Mouse (Mus musculus): Measurements from ENCODE around the gene Nme7. TPM values are rescaled to one million over a fixed set of nuclear protein-coding genes. Genes with fewer than 3 reads are reported as not detected.

Nme7 gene
- polyA plus RNA-seq, 1 experiment from 2014 or later = 43.7 TPM

DNA sequence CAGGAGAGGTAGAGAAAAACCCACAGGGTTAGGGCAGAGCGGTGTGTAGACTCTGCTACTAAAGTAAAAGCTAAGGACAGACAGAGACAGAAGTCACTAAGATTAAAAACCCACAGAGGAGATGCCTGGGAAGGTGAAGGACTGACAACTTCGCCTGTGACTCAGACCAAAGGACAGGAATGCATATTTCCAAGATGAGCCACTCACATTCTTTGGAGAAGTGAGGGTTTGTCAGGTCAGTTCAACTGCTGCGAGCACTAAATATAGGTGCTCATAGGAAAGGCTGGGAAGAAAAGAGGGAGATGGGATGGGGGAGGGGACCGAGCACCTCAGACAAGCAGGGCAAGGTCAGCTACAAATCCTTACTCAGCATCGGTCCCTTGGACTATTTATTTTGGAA, 147.4 kb downstream of the Nme7 start:
- Histone ChIP-seq H3K9me3 (replicated peaks) (no peaks in the 10 kb centered on the region), H3K27me3 (peaks cover 15% of the 10 kb centered on the region), H3K9ac (no peak overlapping the region), H3K27ac (replicated peaks) (no peak overlapping the region), H3K4me3 (replicated peaks) (no peak overlapping the region), H3K4me1 (peaks cover 7% of the 10 kb centered on the region; the same call in 1 of the 2 replicates), H3K4me2 (replicated peaks) (no peak overlapping the region), H3K36me3 (no peaks in the 10 kb centered on the region)
- WGBS = 83% methylated on average over 5 of the region's 5 CpGs
- no peak for ATAC-seq (ENCODE audit: insufficient number of reproducible peaks, low FRiP score, low TSS enrichment, low read depth)

DNA sequence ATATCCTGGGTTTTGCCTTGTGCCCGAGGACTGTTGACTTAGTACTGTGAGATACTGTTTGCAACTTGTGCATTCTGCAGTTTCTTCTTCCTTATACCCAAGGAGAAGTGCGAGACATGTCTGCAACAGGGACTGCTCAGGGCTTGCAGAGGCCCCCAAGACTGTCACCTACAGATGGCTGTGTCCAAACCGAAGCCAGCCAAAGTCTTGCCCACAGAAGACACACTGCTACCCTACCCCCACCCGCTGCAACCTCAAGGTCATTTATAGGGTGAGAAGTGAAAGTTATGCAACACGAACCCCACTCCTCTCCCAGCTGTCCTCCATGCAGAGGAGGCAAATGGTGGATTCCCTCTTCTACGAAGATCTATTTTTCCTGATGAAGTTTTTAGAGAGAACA, 148.7 kb downstream of the Nme7 start:
- Histone ChIP-seq H3K4me3 (replicated peaks) (no peak overlapping the region), H3K36me3 (no peaks in the 10 kb centered on the region), H3K4me1 (peaks cover 17% of the 10 kb centered on the region), H3K4me2 (replicated peaks) (no peak overlapping the region), H3K27me3 (peaks cover 27% of the 10 kb centered on the region), H3K9ac (no peak overlapping the region), H3K27ac (replicated peaks) (no peak overlapping the region), H3K9me3 (replicated peaks) (no peaks in the 10 kb centered on the region)
- no peak for ATAC-seq (ENCODE audit: insufficient number of reproducible peaks, low FRiP score, low TSS enrichment, low read depth)
- WGBS = 82% methylated on average over 6 of the region's 6 CpGs

DNA sequence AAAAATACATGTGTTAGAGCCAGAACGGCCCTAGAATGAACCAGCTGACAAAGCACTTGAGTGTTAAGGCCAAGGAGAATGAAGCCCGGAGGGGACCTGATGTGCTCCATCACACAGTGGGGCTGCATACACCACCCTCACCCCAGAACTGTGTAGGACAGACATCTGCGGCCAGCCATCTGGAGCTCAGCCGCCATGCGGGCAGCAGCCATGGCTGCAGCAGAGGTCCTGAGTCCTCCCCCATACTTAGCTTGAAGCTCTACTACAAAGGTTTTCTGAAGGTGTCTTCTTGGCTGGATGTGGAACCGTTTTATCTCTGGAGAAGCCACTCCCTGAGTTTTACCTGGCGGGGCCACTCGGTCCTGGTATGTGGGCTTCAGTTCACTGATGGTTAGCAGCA, 149.2 kb downstream of the Nme7 start:
- H3K36me3 ChIP-seq = no peaks in the 10 kb centered on the region
- peaks cover 20% of the 10 kb centered on the region for H3K4me1 ChIP-seq
- H3K27ac ChIP-seq (replicated peaks) = no peak overlapping the region
- peaks cover 29% of the 10 kb centered on the region for H3K27me3 ChIP-seq
- H3K4me3 ChIP-seq (replicated peaks) = no peak overlapping the region
- ATAC-seq (ENCODE audit: insufficient number of reproducible peaks, low FRiP score, low TSS enrichment, low read depth) = no peak
- no peaks in the 10 kb centered on the region for H3K9me3 ChIP-seq (replicated peaks)
- 95% methylated on average over 8 of the region's 8 CpGs for WGBS
- no peak overlapping the region for H3K9ac ChIP-seq
- no peak overlapping the region for H3K4me2 ChIP-seq (replicated peaks)

DNA sequence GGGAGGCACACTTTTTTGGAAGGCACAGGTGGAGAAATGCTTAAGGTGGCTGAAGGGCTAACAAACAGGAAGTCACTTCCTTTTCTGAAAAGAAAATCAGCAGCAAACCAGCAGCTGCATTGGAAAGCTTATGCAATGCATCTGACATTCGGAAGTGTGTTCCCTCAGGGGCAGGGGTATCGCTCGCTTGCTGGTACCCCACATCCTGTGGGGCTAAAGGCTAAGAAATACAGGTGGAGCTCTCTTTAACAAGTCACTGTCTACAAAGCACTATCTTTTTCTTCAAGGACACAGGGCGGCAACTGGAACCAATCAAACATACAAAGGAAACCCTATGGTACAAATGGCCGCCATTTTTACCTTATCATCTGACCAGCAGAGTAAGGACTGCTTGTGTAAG, 149.8 kb downstream of the Nme7 start:
- H3K4me2 ChIP-seq (replicated peaks) = no peak overlapping the region

DNA sequence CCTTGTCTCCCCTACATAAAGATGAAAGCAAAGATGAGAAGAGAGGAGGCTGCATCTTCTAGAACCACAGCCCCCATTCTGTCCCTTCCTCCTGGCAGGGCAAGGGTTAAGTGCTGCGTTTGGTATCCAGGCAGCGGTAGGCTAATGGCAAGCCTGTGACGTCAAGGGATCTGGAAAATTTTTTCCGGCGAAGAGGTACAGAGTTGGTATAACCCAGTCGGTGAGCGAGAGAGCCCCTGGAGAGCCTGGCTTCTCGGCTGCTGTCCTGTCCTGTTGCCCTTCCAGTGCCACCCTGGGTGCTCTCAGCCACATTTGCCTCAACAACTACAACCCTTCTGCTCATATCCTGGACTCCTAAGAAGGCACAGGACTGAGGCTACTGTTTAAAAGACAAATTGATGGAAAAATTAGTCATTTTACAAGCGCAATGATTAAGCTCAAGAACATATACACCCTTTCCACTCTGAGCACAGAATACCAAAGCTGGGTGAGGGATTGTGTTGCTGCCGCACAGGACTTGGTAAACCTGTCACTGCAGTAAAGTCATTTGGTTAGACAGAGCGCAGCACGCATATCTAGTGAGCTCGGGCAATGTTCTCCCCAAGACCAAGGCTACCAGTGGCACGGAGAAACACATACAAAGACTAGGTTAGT, 151.0 kb downstream of the Nme7 start:
- Histone ChIP-seq H3K4me2 (replicated peaks) (peak overlapping the region; percentile 32), H3K9ac (no peak overlapping the region), H3K9me3 (replicated peaks) (no peaks in the 10 kb centered on the region), H3K4me1 (peaks cover 28% of the 10 kb centered on the region), H3K4me3 (replicated peaks) (peak overlapping the region; percentile 21), H3K27ac (replicated peaks) (no peak overlapping the region), H3K27me3 (peaks cover 45% of the 10 kb centered on the region), H3K36me3 (no peaks in the 10 kb centered on the region)
- no peak for ATAC-seq (ENCODE audit: insufficient number of reproducible peaks, low FRiP score, low TSS enrichment, low read depth)
- 32% methylated on average over 14 of the region's 14 CpGs for WGBS

More for the DNA sequence above, 149.8 kb downstream of the Nme7 start:
- Histone ChIP-seq H3K27ac (replicated peaks) (no peak overlapping the region), H3K9me3 (replicated peaks) (no peaks in the 10 kb centered on the region), H3K4me3 (replicated peaks) (no peak overlapping the region), H3K9ac (no peak overlapping the region), H3K36me3 (no peaks in the 10 kb centered on the region), H3K27me3 (peaks cover 35% of the 10 kb centered on the region), H3K4me1 (peaks cover 26% of the 10 kb centered on the region)
- ATAC-seq (ENCODE audit: insufficient number of reproducible peaks, low FRiP score, low TSS enrichment, low read depth) = no peak
- WGBS = 68% methylated on average over 5 of the region's 5 CpGs

DNA sequence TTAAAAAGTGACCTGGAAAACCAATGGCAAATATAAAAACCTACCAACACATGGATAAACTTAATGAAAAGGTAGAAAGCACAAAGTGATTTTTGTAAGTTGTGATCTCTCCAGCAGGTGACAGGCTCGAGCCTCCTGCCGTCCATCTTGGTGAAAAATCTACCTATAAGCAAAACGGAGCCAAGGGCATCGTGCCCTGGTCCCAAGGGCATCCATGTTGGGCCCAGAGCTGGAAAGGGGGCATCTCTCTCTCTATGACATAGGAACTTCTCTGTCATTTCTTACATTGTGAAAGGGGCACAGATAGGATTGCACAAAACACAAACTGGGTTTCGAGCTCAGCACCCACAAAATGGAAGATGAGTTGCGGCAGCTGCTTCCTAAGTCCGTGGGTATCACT, 151.7 kb downstream of the Nme7 start:
- no peak overlapping the region for H3K27ac ChIP-seq (replicated peaks)
- peak overlapping the region; percentile 92 for H3K4me2 ChIP-seq (replicated peaks)
- no peak overlapping the region for H3K9ac ChIP-seq
- H3K4me1 ChIP-seq = peaks cover 28% of the 10 kb centered on the region
- H3K4me3 ChIP-seq (replicated peaks) = peak overlapping the region; percentile 71
- ATAC-seq (ENCODE audit: insufficient number of reproducible peaks, low FRiP score, low TSS enrichment, low read depth) = no peak
- peaks cover 49% of the 10 kb centered on the region for H3K27me3 ChIP-seq
- H3K9me3 ChIP-seq (replicated peaks) = no peaks in the 10 kb centered on the region
- no peaks in the 10 kb centered on the region for H3K36me3 ChIP-seq
- 63% methylated on average over 7 of the region's 7 CpGs for WGBS

DNA sequence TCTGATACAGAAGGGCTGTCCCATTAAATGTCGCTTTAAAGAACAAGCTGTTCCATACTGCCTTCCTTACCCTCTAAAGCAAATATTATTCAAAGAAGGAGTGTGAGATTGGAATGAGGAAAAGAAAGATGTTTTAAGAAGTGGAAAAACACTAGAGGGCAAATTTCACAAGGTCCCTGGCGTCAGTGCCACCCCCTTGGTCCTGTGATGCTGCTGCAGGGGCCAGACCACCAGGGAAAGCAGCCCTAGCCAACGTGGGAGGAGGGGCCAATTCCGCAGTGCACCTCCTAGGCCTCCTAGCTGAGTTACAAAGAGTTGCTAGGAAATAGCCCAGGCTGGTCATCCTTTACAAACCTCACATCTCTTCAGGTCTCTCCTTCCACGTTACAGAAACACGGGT, 152.1 kb downstream of the Nme7 start:
- no peaks in the 10 kb centered on the region for H3K9me3 ChIP-seq (replicated peaks)
- no peak overlapping the region for H3K9ac ChIP-seq
- H3K4me1 ChIP-seq = peaks cover 28% of the 10 kb centered on the region
- H3K4me3 ChIP-seq (replicated peaks) = peak overlapping the region; percentile 71
- ATAC-seq (ENCODE audit: insufficient number of reproducible peaks, low FRiP score, low TSS enrichment, low read depth) = no peak
- peak overlapping the region; percentile 92 for H3K4me2 ChIP-seq (replicated peaks)
- H3K27me3 ChIP-seq = peaks cover 51% of the 10 kb centered on the region
- 28% methylated on average over 6 of the region's 6 CpGs for WGBS
- no peaks in the 10 kb centered on the region for H3K36me3 ChIP-seq
- no peak overlapping the region for H3K27ac ChIP-seq (replicated peaks)

DNA sequence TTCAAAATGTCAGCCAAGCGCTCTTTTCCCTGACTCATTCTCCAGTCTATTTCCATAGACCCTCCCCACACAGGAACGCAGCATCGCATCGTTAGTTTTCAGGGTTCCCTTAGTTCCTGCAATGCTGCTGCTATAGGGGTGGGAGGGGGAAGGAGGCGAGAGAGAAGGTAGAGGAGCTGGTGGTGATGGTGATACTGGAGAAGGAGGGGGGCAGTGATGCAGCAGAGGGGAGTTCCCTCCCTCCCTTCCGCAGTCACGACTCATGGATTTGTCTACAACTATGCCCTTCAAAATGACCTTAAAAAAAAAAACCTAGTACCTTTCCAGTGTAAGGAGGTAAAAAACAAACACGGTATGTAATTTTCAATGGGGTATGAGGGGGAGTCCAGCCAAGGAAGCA, 152.8 kb downstream of the Nme7 start:
- H3K4me3 ChIP-seq (replicated peaks) = peak overlapping the region; percentile 71
- no peaks in the 10 kb centered on the region for H3K36me3 ChIP-seq
- no peak overlapping the region for H3K9ac ChIP-seq
- H3K4me2 ChIP-seq (replicated peaks) = peak overlapping the region; percentile 92
- ATAC-seq (ENCODE audit: insufficient number of reproducible peaks, low FRiP score, low TSS enrichment, low read depth) = no peak
- WGBS = 7% methylated on average over 8 of the region's 8 CpGs
- H3K27ac ChIP-seq (replicated peaks) = no peak overlapping the region
- peaks cover 53% of the 10 kb centered on the region for H3K27me3 ChIP-seq
- no peaks in the 10 kb centered on the region for H3K9me3 ChIP-seq (replicated peaks)
- H3K4me1 ChIP-seq = peaks cover 28% of the 10 kb centered on the region

DNA sequence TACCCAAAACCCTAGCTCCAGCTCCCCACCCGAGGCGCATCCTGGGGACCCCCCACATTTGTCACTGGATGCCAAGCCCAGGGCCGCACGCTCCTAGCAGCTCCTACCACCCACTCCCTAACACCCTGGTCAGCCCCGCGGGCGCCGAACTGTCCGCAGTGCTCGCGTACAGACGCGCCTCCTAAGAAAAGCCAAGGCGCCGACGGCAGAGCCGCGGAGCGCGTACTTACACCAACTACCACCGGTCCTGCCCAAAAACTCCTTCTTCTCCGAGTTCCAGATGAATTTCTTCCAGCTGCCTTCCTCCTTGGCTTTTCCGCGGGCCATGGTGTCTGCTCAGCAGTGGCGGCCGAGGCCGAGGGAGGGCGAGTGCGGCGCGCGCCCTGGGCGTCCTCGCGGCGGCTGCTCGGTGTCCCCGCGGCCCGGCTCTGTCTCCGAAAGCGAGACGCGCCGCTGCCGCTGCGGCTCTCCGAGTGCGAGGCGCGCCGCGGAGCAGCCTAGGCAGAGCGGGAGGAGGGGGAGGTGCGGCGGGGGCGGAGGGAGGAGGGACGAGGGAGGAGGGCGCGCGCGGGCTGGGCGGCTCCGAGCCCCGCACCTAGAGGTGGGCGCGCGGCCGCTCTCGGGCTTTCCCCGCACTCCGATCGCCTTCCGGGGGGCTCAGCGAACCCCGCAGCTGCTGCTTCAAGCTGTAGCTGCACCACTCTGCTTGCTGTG, 153.8 kb downstream of the Nme7 start:
- Histone ChIP-seq H3K4me1 (peaks cover 33% of the 10 kb centered on the region), H3K9ac (peak overlapping the region; percentile 29), H3K27me3 (peaks cover 53% of the 10 kb centered on the region), H3K4me2 (replicated peaks) (peak overlapping the region; percentile 92), H3K36me3 (no peaks in the 10 kb centered on the region), H3K27ac (replicated peaks) (peak overlapping the region; percentile 67), H3K4me3 (replicated peaks) (peak overlapping the region; percentile 71), H3K9me3 (replicated peaks) (no peaks in the 10 kb centered on the region)
- WGBS = under 1% methylated on average over 69 of the region's 76 CpGs
- peak; percentile 84 for ATAC-seq (ENCODE audit: insufficient number of reproducible peaks, low FRiP score, low TSS enrichment, low read depth)

DNA sequence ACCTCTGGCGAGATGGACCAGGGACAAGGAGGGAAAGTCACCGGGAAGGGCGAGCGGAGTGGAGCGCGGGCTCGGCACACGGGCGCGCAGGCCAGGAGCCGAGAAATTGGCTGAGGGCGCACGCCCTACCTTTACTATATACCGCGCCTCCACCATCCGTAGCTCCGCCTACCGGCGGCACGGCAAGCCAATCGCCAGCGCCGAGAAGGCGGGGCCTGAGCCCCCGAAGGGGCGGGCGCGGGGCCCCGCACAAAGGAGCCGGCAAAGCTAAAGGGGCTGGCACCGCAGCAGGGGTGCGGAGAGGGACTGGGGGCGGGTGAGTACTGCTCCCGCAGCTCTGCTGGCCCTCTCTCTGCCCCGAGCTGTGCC, 154.3 kb downstream of the Nme7 start, which contains the start of gene Atp1b1:
TSS of gene Atp1b1 (minus strand) at position 111 of the 369 bp plus-strand sequence.
- Histone ChIP-seq H3K4me2 (replicated peaks) (peak within 1 kb of the TSS; percentile 92), H3K27ac (replicated peaks) (peak within 1 kb of the TSS; percentile 67), H3K4me3 (replicated peaks) (peak within 1 kb of the TSS; percentile 71), H3K9ac (peak within 1 kb of the TSS; percentile 29), H3K36me3 (no peaks in the 10 kb centered on the region), H3K4me1 (peaks cover 33% of the 10 kb centered on the region), H3K27me3 (peaks cover 53% of the 10 kb centered on the region), H3K9me3 (replicated peaks) (no peaks in the 10 kb centered on the region)
- under 1% methylated on average over 35 of the region's 35 CpGs for WGBS
- peak; percentile 92 for ATAC-seq (ENCODE audit: insufficient number of reproducible peaks, low FRiP score, low TSS enrichment, low read depth)

DNA sequence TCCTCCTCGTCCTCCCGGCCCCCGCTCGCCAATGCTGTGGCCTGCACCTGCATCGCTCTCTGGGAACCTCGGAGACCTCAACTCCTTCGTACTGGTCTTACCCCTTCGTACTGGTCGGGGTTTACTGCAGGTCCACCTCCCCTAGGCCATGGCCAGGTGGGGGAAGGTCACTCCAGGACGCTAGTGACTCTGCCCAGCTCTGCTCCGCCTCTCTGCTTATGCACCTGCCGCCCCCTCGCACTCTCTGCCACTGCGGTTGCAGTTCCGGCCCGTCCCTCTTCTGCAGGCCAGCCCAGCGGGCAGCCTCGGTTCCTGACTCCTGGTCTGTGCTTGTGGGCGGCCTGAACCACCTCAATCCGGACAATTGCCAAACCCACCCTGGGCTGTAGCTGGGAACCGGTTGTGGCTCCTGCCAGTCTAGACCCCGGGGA, 154.7 kb downstream of the Nme7 start:
- no peak overlapping the region for H3K27ac ChIP-seq (replicated peaks)

More for the DNA sequence above, 154.7 kb downstream of the Nme7 start:
- peak; percentile 35 for ATAC-seq (ENCODE audit: insufficient number of reproducible peaks, low FRiP score, low TSS enrichment, low read depth)
- peak overlapping the region; percentile 92 for H3K4me2 ChIP-seq (replicated peaks)
- H3K4me1 ChIP-seq = peaks cover 33% of the 10 kb centered on the region
- no peaks in the 10 kb centered on the region for H3K9me3 ChIP-seq (replicated peaks)
- peak overlapping the region; percentile 71 for H3K4me3 ChIP-seq (replicated peaks)
- WGBS = 2% methylated on average over 22 of the region's 22 CpGs
- peak overlapping the region; percentile 26; the same call in 1 of the 2 replicates for H3K9ac ChIP-seq
- H3K36me3 ChIP-seq = no peaks in the 10 kb centered on the region
- peaks cover 53% of the 10 kb centered on the region for H3K27me3 ChIP-seq
